Mouse (Mus musculus): ENCODE measurements around the gene Col16a1.
A peak's percentile ranks its signal among the peaks of the same experiment; 100 is the strongest.

The Col16a1 gene

DNA sequence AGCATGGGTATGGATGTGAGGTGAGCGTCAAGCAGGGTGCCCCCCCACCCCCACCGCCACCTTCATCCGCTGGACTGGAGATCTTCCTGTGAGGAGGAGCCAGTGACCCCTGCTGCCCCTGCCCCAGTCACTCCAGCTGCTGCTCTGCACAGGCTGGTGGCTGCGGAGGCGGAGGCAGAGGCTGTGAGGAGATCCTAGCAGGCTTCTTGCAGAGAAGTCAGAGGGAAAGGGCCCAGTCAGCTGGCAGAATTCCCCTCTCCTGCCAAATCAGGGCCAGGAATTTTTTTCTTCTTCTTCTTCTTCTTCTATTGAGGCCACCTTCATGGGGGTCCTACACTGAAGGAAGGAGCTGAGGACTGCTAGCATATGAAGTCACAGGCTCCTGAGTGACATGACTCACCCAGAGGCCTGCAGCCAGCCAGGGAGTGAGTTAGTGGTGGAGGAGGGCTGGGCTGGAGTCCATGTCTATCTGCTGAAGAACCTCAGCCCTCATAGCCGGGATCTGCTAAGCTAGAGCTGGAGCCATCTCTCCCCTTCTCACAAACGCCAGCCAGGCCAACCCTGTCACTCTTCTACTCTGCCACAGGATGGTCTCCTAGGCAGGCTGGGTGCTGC is 36.8 kb downstream of the Col16a1 start:
- DNase-seq (ENCODE audit: low spot score): no peak

DNA sequence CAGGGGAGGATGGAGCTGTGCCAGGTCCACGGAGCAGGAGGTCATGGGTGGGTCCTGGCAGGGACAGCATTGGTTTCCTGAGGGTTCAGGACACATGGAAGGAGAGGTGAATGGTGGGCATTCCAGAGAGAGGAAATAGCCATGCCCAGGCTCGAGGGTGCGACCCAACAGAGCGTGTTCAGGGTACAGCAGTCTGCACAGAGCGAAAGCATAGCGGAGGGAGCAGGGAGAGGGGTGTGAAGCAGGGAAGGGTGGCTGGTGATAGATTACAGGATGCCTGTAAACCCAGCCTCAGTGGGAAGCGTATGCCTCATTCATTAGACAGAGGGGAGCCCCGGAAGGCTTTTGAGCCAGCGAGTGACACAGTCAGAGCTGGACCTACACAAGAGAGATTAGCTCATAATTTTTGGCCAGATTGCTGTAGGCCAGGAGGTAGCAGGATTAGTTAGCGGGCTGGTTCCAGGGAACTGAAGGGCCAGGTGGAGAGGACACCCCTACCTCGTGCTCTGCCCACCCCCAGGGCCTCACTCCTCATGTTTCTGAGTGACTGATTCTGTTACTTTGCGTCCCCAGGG is 37.7 kb downstream of the Col16a1 start:
- no peak for DNase-seq (ENCODE audit: low spot score)

DNA sequence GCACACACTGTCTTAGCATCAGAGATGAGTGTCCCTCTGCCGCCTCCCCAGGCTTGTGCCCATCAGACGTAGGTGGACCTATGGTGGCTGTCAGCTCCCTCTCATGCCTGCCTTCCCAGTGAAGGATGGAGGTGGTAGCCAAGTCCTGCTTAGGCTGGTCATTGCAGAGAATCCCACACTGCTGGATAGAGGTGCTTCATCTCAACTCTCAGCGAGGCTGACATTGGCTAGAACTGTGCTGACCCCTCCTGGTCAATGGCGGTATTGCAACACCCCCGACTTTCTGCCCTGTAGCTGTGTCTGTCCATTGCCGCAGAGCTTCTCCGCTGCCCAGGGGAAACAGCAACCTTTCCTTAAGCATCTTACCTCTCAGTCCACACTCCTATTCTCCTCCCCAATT is 39.7 kb downstream of the Col16a1 start:
- DNase-seq (ENCODE audit: low spot score): peak; percentile 97

DNA sequence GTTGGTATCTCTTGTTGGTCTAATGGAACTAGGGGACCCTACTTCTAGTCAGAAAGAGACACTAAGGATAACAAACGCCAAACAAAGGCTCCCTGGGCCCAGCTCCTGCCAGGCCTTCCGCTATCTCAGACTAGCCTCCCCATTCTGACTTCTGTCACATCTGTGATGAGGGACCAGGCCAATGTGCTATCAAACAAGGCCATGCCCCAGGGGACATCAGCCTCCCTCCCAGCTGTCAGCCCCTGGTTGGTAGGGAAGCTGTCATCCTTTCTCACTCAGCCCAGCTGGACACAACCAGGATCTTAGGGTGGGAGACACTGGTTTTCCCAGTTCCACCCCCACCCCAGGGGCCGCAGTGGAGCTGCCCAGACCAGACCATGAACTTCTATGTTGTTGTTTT is 47.5 kb downstream of the Col16a1 start:
- DNase-seq (ENCODE audit: low spot score): no peak

DNA sequence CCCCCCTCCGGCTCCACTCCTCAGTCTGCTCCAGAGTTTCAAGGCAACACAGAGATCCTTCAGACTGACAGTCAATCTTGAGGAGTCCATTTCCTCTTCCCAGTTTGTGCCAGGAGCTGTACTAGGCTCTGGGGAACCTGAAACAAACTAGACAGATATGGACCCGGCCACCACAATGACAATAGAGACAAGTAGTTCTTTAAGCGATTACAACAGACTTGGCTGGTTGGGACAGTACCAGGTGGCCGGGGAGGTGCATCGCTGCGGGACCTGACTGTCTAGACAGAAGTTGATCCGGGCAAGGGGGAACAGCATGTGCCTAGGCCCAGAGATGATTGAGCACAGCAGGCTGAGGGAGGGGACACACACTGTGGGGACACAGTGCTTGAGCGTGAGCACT is 53.5 kb downstream of the Col16a1 start:
- DNase-seq (ENCODE audit: low spot score): no peak

DNA sequence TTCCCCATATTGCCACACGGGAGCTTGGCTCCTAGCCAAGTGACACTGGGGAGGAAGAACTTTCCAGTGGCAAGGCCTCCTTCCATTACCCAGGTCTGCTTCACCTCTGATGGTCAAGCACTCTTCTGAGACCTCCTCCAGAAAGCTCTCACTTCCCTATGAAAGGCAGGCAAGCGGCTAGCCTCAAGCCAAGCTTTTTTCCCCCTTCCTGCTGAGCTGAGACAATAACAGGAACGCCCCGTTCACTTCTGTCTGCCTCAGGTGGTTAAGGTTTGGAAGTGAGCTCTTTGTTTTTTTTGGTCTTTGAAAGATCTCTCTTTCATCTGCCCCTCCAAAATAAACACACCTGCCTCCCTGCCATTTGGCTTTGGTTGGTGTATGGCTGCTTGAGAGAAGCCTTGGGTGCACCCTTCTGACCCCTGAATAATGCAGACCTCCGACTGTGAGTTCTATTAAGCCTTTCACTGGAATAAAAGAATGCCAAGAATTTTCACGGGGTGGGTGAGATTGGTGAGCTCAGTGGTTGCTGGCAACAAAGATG is 54.5 kb downstream of the Col16a1 start, which contains the start of gene Pef1:
Gene Pef1, plus strand, starts transcription at position 448 of the 541 bp plus-strand sequence.
- DNase-seq (ENCODE audit: low spot score): no peak

DNA sequence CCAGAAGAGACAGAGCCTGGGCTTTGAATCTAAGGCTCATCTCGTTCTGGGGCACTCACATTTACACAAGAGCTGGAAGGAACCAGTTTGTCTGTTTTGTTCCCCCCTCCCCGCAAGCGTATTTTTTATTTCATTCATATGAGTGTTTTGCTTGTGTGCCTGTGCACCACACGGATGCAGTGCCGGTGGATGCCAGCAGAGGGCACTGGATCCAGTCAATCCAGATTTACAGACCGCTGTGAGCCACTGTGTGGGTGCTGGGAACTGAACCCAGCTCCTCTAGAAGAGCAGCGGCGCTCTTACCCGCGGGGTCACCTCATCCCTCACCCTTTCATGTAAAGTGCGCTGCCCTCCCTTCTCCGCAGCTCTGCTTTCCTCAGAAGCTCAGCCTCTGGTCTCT is 56.0 kb downstream of the Col16a1 start:
- DNase-seq (ENCODE audit: low spot score): no peak

DNA sequence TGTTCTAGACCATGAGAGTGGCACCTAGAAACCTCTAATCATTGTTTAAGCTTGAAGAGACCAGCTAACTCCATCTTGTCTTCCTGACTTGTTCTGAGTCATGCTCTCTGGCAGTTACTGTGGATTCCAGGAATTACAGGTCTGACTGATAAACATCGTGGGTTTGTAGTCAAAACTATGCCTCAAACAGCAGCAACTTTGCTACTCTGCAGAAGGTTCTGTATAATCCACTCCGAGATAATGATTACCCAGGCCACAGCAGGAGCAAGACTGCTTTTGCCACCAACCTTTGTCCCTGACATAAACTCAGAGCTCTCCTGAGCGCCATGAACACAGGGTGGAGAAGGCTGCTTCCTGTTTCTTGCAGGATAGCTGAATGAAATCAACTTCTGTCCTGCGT is 56.9 kb downstream of the Col16a1 start:
- DNase-seq (ENCODE audit: low spot score): no peak

DNA sequence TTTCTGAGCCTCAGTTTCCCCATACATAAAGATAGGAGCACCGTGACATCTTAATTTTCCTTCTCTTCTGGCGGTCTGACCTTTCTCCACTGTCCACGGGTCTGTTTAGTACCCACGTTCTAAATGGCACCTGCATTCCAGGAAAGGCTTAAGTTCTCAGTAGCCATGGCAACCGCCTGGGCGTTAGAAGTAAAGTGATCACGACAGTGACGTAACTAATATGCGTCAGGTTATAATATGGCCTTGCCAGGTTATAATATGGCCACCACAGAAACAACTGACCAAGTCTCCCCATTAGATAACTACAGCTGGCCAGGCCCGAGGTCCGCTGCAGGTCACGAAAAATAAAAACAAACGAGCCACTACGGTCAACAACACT is 59.4 kb downstream of the Col16a1 start:
- no peak for DNase-seq (ENCODE audit: low spot score)

DNA sequence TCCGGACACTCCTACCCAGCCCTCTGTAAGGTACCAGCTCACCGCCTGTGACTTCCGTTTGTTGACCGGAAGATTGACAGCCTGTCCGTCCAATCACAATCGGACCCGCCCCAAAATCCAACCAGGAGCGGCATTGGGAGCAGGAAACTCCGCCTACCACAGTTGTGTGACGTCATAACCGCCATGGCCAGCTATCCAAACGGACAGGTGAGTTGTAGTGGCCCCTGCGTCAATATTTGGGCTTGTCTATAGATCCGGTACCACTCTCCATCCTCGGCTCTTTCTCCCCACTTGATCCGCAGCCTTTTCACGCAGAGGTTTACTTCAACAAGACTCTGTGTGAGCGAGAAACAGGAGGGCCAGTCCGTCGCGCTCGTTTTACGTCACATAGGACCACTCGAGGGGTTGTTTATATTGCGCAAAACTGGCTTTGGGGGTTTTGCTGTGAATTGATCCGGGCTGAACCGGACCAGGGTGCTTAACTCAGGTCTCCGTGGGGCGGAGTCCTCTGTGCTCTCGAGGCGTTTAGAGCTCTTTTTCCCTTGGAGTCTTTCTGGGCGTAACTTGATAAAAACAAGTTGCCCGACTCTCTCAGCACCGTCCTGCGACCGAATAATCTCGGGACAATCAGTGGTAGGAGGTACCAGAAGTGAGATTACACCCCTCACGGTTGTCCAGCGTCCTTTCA is 59.9 kb downstream of the Col16a1 start:
- peak; percentile 100 for DNase-seq (ENCODE audit: low spot score)

DNA sequence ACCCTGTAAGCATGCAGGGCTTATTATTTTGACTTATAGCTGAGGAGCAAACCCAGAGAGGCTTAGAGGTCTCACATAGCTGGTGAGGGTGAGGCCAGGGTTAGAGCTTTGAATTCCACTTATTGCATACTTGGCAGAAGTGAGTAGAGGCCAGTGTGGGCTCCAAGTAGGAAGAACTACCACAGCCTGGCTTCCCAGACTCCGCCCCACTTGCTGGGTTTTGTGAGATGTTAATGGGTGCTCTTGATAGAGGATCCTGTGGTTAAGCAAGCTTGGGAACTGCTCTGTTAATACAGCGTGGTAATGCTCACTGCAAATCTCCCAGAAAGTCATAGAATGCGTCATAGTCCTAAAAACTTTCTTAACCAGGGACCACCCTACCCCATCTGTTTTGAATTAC is 61.3 kb downstream of the Col16a1 start:
- DNase-seq (ENCODE audit: low spot score): no peak

DNA sequence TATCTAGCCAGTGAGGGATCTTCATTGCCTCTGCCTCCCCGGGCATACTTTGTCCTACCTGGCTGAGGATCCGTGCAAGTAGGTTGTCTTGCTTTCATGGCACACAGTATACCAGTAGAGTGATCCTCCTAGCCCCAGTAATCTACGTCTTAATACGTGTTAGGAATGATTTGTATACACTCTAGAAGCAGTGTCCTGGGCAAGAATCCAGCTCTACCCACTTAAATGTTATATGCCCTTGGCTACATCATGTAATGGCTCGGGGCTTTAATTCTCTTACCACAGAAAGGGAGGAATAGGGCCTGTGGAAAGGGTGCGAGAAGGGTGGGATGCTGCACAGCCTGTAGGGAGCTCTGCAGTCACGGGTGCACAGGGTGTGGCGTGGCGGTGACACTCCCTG is 62.0 kb downstream of the Col16a1 start:
- no peak for DNase-seq (ENCODE audit: low spot score)

DNA sequence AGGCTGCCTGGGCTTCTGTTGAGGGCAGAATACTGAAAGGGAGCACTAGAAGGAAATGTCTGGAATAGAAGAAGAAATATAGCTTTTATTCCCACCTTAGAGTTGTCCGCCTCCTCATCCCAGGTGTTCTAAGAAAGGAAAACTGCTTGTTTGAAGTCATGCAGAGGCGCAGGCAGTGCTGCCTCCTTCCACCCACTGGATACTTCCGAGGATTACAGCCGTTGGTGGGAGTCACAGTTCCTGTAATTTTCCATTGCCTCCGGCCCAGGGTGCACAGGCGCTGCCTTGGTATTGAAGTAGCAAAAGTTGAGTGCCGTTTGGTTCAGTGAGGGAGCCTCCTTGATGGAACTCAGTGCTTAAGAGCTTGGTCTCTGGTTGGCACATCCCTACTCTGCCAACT is 62.5 kb downstream of the Col16a1 start:
- no peak for DNase-seq (ENCODE audit: low spot score)

DNA sequence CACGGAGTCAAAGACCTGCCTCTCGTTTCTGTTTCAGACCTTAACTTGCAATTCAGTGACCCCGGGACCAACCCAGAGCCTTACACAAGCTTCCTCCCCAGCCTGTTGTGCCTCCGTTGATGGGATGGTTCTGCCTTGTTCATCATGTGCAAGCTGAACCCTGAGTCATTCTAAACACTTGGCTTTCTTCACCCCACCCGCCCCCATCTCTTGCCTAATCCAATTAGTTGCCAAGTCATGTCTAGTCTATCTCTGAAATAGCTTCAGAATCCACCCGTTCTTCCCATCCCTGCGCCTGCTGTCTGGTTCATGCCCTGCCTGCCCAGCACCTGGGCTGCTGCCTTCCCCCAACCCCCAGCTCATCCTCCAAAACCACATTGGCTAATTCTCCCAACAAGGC is 64.7 kb downstream of the Col16a1 start:
- no peak for DNase-seq (ENCODE audit: low spot score)

DNA sequence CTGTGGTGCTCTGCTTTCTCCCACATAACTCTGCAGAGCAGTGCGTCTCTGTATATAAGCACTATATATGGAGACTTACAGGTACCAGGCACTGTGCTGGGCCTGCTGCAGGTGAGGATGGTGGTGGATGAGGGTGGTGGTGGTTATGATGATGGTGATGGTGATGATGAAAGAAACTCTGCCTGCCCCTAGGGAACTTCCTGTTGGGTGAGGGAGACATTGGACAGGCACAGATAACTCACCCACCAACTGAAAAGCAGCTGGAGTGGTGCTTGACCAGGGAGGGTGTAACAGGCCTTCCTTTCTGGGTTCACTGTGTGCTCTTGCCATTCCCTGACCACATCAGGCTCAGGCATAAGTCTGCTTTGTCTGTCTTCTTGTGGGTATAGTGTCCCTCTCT is 65.1 kb downstream of the Col16a1 start:
- DNase-seq (ENCODE audit: low spot score): no peak

DNA sequence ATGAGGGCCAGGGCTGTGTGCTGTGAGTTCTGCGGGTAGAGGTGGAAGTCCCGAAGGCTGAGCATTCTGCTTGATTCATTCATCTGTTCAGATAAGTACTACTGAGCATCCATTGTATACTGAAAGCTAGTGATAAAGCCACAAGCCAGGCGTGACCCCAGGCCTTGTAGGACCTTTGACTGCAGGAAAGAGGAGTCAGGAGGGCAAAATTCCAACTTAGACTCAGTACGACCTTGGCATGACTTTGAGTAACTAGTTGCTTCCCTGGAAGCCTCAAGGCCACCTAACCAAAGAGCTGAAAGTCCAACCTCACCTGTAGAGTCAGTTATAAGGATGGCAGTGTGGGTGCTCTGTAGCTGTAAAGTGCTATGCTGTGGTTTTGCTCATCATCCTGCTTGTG is 73.1 kb downstream of the Col16a1 start:
- no peak for DNase-seq (ENCODE audit: low spot score)

DNA sequence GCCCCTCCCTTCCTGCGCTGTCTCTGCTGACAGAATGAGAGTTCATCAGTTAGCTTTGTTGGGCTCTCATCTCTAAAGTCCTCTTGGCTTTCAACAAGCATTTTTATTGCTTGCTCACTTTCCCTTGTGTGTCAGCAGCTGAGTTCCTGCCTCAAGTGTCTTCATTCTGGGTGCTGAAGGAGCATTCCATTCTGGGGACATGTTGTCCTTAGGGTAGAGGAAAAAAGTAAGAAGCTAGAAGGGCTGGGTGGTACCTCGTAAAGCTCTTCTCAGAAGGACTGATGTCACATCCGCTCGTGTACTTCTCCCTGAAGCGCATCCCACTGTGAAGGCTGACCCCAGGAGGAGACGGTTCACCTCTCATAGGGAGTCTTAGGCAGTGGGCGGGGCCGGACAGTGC is 73.9 kb downstream of the Col16a1 start:
- DNase-seq (ENCODE audit: low spot score): no peak

DNA sequence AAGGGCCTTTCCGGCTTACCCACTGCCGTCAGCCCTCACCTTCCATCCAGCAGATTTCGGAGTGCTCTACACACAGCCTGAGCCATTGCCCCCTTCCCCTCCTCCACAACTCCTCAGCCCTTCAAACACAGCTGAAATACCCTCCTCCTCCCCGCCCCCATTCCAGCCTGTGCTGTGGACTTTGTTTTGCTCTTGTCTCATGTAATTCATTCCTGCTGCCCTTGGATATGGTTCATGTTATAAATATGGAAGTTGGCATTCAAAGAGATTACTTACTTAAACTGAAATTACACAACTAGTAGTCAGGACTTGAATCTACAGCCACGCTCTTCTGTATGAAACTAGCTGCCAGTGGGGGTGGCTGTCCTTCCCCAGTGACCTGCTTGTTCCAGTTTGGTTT is 75.4 kb downstream of the Col16a1 start:
- no peak for DNase-seq (ENCODE audit: low spot score)

DNA sequence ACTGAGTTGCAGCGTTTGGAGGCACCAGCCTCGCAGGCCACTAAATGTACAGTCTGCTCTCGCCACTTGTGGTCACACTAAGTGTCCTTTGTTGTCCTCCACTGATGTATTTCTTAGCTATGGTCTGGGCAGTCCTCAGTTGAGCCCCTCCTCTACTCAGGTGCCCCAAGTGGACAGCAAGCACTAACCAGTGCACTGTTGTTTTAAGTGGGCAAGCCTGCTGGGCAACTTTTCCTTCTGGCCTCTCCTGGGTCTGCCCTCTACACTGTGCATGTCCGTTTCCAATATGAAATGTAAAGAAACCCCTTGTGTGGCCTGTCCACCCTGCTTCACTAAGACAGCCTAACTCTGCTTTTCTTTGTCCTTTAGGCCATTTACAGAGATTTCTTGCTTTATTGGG is 76.5 kb downstream of the Col16a1 start:
- DNase-seq (ENCODE audit: low spot score): no peak

DNA sequence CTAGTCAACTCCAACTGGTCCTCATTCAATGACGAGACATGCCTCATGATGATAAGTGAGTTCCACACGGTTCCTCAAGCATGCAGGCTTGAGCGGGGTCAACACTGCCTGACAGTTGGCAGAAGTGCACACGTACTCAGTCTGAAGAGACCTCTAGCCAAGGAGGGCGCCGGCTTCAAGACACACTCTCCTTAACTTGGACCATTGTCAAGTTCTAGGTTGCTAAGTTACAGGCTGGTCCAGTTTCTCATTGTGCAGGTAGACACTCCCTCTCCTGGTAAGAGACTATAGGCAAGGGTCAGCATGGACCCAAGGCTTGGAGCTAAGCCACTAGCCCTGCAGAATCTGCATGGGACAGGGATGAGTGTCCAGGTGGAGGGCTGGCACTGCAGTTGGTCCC is 77.5 kb downstream of the Col16a1 start:
- no peak for DNase-seq (ENCODE audit: low spot score)

DNA sequence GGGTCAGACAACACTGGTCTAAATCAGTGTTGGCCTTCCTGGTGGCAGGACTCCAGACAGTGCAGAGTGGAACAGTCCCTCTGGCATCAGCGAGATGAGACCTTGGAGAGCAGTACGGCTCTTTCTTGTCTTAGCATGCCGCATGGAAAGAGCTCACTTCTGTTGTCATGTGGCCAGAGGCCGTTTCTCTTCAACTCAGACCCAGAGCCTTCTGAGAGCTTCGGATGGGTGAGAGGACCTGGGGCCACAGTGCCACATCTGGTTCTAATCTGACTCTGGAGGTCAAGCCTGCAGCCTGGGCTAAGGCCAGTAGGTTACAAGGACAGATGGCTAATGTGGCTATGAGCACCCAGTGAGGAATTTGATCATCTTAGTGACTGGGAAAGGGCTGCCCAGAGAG is 78.3 kb downstream of the Col16a1 start:
- DNase-seq (ENCODE audit: low spot score): no peak

DNA sequence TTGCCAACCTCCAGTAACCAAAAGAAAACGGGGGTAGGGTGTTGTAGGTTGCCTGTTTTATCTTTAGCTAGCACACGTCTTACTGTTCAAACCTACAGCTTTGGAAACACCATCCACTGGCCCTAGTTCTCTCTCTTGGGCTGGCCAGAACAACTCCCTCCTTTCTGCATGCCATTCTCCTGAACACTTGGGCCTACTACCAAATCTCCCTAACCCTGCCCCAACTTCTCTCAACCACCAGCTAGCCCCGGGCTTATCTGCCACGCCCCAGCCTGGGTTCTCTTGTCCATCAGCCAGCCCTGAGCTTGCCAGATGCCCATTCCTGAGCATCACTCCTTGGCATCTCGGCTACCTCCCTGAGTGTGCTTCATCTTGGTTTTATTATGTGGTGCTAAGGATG is 81.3 kb downstream of the Col16a1 start:
- no peak for DNase-seq (ENCODE audit: low spot score)

DNA sequence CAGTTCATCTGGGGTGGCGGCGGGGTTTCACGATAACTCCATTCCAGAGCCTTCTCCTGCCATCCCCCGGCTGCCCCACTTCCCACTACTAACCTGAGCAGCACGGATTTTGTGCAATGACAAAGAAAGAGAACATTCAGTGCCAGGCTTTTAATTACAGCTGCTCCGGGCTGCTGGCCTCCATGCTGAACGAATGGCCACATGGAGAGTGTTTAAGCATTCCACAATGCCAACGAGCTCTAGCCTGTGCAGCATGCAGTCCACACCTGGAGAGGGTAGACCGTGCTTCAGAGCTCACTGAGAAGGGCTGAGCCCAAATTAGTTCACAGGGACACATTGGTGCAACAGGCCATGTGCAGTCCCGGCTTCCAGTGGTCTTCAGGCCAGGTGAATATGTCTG is 82.4 kb downstream of the Col16a1 start:
- no peak for DNase-seq (ENCODE audit: low spot score)
